10 mouse cellular contexts compared by ENCODE assay signal in the genomic region with DNA sequence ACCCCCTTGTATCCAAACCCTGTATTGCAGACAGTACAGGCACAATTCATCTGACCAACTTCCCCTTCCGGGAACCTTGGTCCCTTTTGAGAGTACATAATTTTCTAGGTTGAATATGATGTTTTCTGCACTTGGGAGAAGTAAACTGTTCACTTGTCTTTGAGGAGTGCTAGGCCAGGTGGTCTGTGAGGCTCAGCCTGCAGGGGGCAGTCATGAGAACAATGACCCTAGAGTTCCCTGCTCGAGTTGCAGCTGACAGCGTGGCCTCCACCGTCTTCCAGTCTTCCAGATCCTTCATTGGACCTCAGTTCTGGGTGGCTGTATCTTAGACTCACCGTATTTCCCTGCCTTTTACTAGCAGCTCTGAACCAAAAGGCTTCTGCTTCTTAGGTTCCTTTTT. TPM values are rescaled to one million over a fixed set of nuclear protein-coding genes. Genes with fewer than 3 reads are reported as not detected.
DNase-seq lines count a peak whose midpoint lies in the region; ATAC-seq and TF ChIP-seq lines count a peak whose summit lies in the region.
"Had no signal": no experiment of that assay in that cellular context is flagged by ENCODE, and none has a peak within 500 bp of the region (broad histone marks: within the 10 kb centered on the region; RNA-seq: fewer than 3 reads in every experiment).

No protein-coding gene starts in this region.

- no peak overlapping the region for H3ac ChIP-seq in C2C12 (ENCODE audit: control insufficient read depth, insufficient read length, low read depth)

- no peak overlapping the region for H3K4me2 ChIP-seq in hindbrain, embryonic 13.5 days
- H3K4me2 ChIP-seq: embryonic facial prominence, embryonic 12.5 days; liver, embryonic 15.5 days had no signal

- H3K36me3 ChIP-seq in hindbrain, embryonic 10.5 days = no peaks in the 10 kb centered on the region
- H3K36me3 ChIP-seq in hindbrain, embryonic 13.5 days = no peaks in the 10 kb centered on the region
- peaks cover 9% of the 10 kb centered on the region for H3K36me3 ChIP-seq in C2C12 (ENCODE audit: control insufficient read depth, insufficient read depth)
- no peaks in the 10 kb centered on the region for H3K36me3 ChIP-seq in embryonic facial prominence, embryonic 10.5 days (replicated peaks)
- H3K36me3 ChIP-seq: embryonic facial prominence, embryonic 12.5 days; liver, embryonic 15.5 days had no signal

- peaks cover 85% of the 10 kb centered on the region for H3K79me3 ChIP-seq in C2C12 (ENCODE audit: low read depth)

- DNase-seq in hindbrain, embryonic 10.5 days (ENCODE audit: low spot score) = peak; percentile 74
- DNase-seq in adrenal gland, adult 2 months = peak; percentile 54
- DNase-seq in embryonic facial prominence, embryonic 10.5 days (ENCODE audit: low spot score) = peak; percentile 72
- DNase-seq in kidney, postnatal 25 days = peak; percentile 64 to 80
- DNase-seq in naive thymus-derived CD4-positive, alpha-beta T cell, adult 2 months (ENCODE audit: low read depth) = peak; percentile 85

- H3K79me2 ChIP-seq in C2C12 (ENCODE audit: control insufficient read depth, insufficient read depth) = peaks cover 100% of the 10 kb centered on the region

- H3K9ac ChIP-seq in hindbrain, embryonic 13.5 days = no peak overlapping the region
- H3K9ac ChIP-seq: embryonic facial prominence, embryonic 12.5 days; liver, embryonic 15.5 days had no signal

- H3K4me1 ChIP-seq in hindbrain, embryonic 10.5 days (replicated peaks) = peaks cover 61% of the 10 kb centered on the region
- peaks cover 89% of the 10 kb centered on the region for H3K4me1 ChIP-seq in hindbrain, embryonic 13.5 days (replicated peaks)
- peaks cover 49% of the 10 kb centered on the region for H3K4me1 ChIP-seq in embryonic facial prominence, embryonic 10.5 days

- peaks cover 82% of the 10 kb centered on the region for H3K27me3 ChIP-seq in hindbrain, embryonic 10.5 days (ENCODE audit: insufficient read depth, poor library complexity, severe bottlenecking)
- peaks cover 12% of the 10 kb centered on the region for H3K27me3 ChIP-seq in hindbrain, embryonic 13.5 days
- H3K27me3 ChIP-seq in C2C12 (ENCODE audit: control insufficient read depth, insufficient read depth, insufficient read length) = no peaks in the 10 kb centered on the region
- peaks cover 96% of the 10 kb centered on the region for H3K27me3 ChIP-seq in embryonic facial prominence, embryonic 10.5 days (replicated peaks; ENCODE audit: low read depth, poor library complexity, severe bottlenecking)

- no peak overlapping the region for H3K27ac ChIP-seq in hindbrain, embryonic 10.5 days
- H3K27ac ChIP-seq in hindbrain, embryonic 13.5 days = no peak overlapping the region
- H3K27ac ChIP-seq in embryonic facial prominence, embryonic 10.5 days (replicated peaks) = no peak overlapping the region
- H3K27ac ChIP-seq: embryonic facial prominence, embryonic 12.5 days; liver, embryonic 15.5 days had no signal

- H3K4me3 ChIP-seq in hindbrain, embryonic 10.5 days = no peak overlapping the region
- H3K4me3 ChIP-seq in hindbrain, embryonic 13.5 days = no peak overlapping the region
- no peak overlapping the region for H3K4me3 ChIP-seq in C2C12 (ENCODE audit: insufficient read depth, poor library complexity, severe bottlenecking)
- no peak overlapping the region for H3K4me3 ChIP-seq in embryonic facial prominence, embryonic 10.5 days
- H3K4me3 ChIP-seq: embryonic facial prominence, embryonic 12.5 days; liver, embryonic 15.5 days had no signal

- TF ChIP-seq CTCF in C2C12 (IDR thresholded peaks at IDR 0.05; ENCODE audit: control insufficient read depth, insufficient read depth, insufficient read length) = peak; percentile 77

- WGBS in hindbrain, embryonic 10.5 days = 27% methylated on average over 5 of the region's 5 CpGs
- WGBS in hindbrain, embryonic 13.5 days = 23% methylated on average over 5 of the region's 5 CpGs
- WGBS in embryonic facial prominence, embryonic 10.5 days = 30% methylated on average over 5 of the region's 5 CpGs

- H3K9me3 ChIP-seq in hindbrain, embryonic 10.5 days = no peaks in the 10 kb centered on the region
- H3K9me3 ChIP-seq in hindbrain, embryonic 13.5 days = no peaks in the 10 kb centered on the region
- no peaks in the 10 kb centered on the region for H3K9me3 ChIP-seq in embryonic facial prominence, embryonic 10.5 days
- H3K9me3 ChIP-seq: embryonic facial prominence, embryonic 12.5 days; liver, embryonic 15.5 days had no signal

- no peak for ATAC-seq in hindbrain, embryonic 13.5 days (ENCODE audit: low FRiP score)
- no peak for ATAC-seq in activated CD4-positive, CD25-positive, alpha-beta regulatory T cell, adult 4 months

TF ChIP-seq in C2C12, 6 proteins besides CTCF, POLR2A, EP300 and RAD21:
- TF ChIP-seq FOSL1 (IDR thresholded peaks at IDR 0.05; ENCODE audit: insufficient read depth, low read length, poor library complexity, severe bottlenecking) (no peak), MAX (IDR thresholded peaks at IDR 0.05) (no peak), USF1 (IDR thresholded peaks at IDR 0.05; ENCODE audit: low read depth) (no peak), MYOG (IDR thresholded peaks at IDR 0.05; ENCODE audit: control insufficient read depth, extremely low read depth, insufficient read length) (no peak), CEBPB (IDR thresholded peaks at IDR 0.05; ENCODE audit: low read depth) (no peak), MYOD1 (IDR thresholded peaks at IDR 0.05; ENCODE audit: control insufficient read depth, insufficient read length, low read depth) (no peak)

RNA-seq across cellular contexts. Expression of a gene that starts 4.7 kb away (rescaled TPM):
- 0.71 and 1.6 TPM in 2 replicates for polyA plus RNA-seq in hindbrain, embryonic 10.5 days (2016; fragmentation: Nextera tagmentation; extraction: Ambion mirVana)
- 2.9 and 4.2 TPM in 2 replicates for polyA plus RNA-seq in hindbrain, embryonic 13.5 days (2015; fragmentation: Nextera tagmentation; extraction: Ambion mirVana)
- 53.8 TPM for polyA plus RNA-seq in C2C12 (2012; fragmentation: generic; extraction: Trizol)
- total RNA-seq in adrenal gland, adult 2 months (2021) = 10 to 100 TPM in 1 of 2 experiments, 1 to 10 TPM in 1; 8.2 to 17.0 TPM
- polyA plus RNA-seq in adrenal gland, adult 2 months (2012; rRNA removed) = 54.9 and 59.4 TPM in 2 replicates
- 0.08 and 0.25 TPM in 2 replicates for polyA plus RNA-seq in embryonic facial prominence, embryonic 10.5 days (2016; fragmentation: Nextera tagmentation; extraction: Ambion mirVana)
- polyA plus RNA-seq in activated CD4-positive, CD25-positive, alpha-beta regulatory T cell, adult 4 months (2017; shearing (Covaris generic)) = under 1 TPM; 0.16 to 0.55 TPM
- polyA plus RNA-seq: liver, embryonic 15.5 days had no signal

RNA-seq across cellular contexts. Expression of a gene that starts 33.8 kb away (rescaled TPM):
- polyA plus RNA-seq in hindbrain, embryonic 10.5 days (2016; fragmentation: Nextera tagmentation; extraction: Ambion mirVana) = 118 and 143 TPM in 2 replicates
- 165 and 173 TPM in 2 replicates for polyA plus RNA-seq in hindbrain, embryonic 13.5 days (2015; fragmentation: Nextera tagmentation; extraction: Ambion mirVana)
- polyA plus RNA-seq in C2C12 (2012; fragmentation: generic; extraction: Trizol) = 59.0 TPM
- total RNA-seq in adrenal gland, adult 2 months (2021) = 10 to 100 TPM; 73.9 to 81.5 TPM
- 273 and 305 TPM in 2 replicates for polyA plus RNA-seq in adrenal gland, adult 2 months (2012; rRNA removed)
- polyA plus RNA-seq in embryonic facial prominence, embryonic 10.5 days (2016; fragmentation: Nextera tagmentation; extraction: Ambion mirVana) = 118 and 130 TPM in 2 replicates
- 100 to 1,000 TPM; 119 to 137 TPM for polyA plus RNA-seq in activated CD4-positive, CD25-positive, alpha-beta regulatory T cell, adult 4 months (2017; shearing (Covaris generic))

Comparison
In these comparisons a context has a peak if more than half of its experiments do, and no peak if none do; other contexts are left out.
1. RNA of a gene that starts 4.7 kb away (polyA plus RNA-seq): 54.9 to 59.4 TPM in adrenal gland, adult 2 months and 53.8 TPM in C2C12 (single experiment); 2.9 to 4.2 TPM in hindbrain, embryonic 13.5 days, 0.71 to 1.6 TPM in hindbrain, embryonic 10.5 days, 0.16 to 0.55 TPM in activated CD4-positive, CD25-positive, alpha-beta regulatory T cell, adult 4 months and 0.08 to 0.25 TPM in embryonic facial prominence, embryonic 10.5 days; every median in the first group is over 10 times any median in the second.
2. Peak in every context shown above with its lines, with median percentiles within 50 percentile points of each other: DNase-seq.